Mouse (Mus musculus) brain, embryonic 14.5 days (tissue): ENCODE measurements at regions not wholly inside any gene's neighbourhood (a gene's known extent, or its start where the extent isn't known, plus 50 kb on each side); places are given as distances from the start of the nearest gene placed in this dataset.

Experiments used
- CTCF ChIP-seq: fragments of 200-500 bp; IDR thresholded peaks from 2 replicates; pipeline ENCODE4 v1.5.1; 2012; ENCODE audit warnings: inconsistent platforms, mild to moderate bottlenecking, moderate library complexity, borderline replicate concordance; ENCODE audit not compliant: insufficient read depth, insufficient read length; ENCODE audit errors: extremely low read depth
- POLR2A ChIP-seq: fragments of 200-500 bp; IDR thresholded peaks from 2 replicates; pipeline ENCODE4 v1.6.1; 2012; ENCODE audit warnings: mild to moderate bottlenecking, inconsistent platforms, borderline replicate concordance; ENCODE audit not compliant: poor library complexity, insufficient read depth, insufficient read length, severe bottlenecking; ENCODE audit errors: extremely low read depth

GRCm38 (mm10) chr3:50530654-50531053 is 87.2 kb upstream of the Slc7a11 start:
- no peak for TF ChIP-seq CTCF
- no peak for TF ChIP-seq POLR2A
